ENCODE assay signal across 25 mouse cellular contexts in the genomic region with DNA sequence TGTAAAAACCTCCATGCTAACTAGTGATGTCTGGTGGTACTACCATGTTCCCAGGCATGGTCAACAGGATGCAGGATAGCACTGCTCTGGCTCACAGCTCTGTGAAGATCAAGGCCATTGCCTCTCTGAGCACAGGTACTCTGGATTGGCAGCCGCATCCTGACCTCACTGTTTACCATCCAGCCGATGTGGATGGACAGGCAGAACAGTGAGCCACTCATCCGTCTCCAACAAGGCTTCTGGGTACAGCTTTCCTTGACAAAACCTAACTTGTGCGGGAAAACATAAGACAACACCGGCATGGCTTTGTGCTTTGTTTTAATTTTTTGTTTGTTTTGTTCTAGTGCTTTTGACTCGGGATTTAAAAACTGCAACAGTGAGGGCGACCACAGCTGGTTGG. TPM values are rescaled to one million over a fixed set of nuclear protein-coding genes. Genes with fewer than 3 reads are reported as not detected.
"Had no signal": no experiment of that assay in that cellular context is flagged by ENCODE, and none has a peak within 500 bp of the region (broad histone marks: within the 10 kb centered on the region; RNA-seq: fewer than 3 reads in every experiment).

No protein-coding gene starts in this region.

- H3K27me3 ChIP-seq: midbrain, embryonic 12.5 days; neural tube, embryonic 13.5 days; neural tube, embryonic 15.5 days had no signal

- H3K4me3 ChIP-seq: midbrain, embryonic 10.5 days; midbrain, embryonic 12.5 days; myocyte; neural tube, embryonic 13.5 days; neural tube, embryonic 15.5 days had no signal

- DNase-seq: lung, adult 18-20 months; lung, embryonic 14.5 days; lung, postnatal 10 days; lung, postnatal 4 days; midbrain, embryonic 14.5 days; retina, postnatal 1 day; right cerebral cortex, adult 18-20 months; right cerebral cortex, postnatal 25 days; right cerebral cortex, postnatal 4 days; spleen, adult 18-20 months; thymus, adult 18-20 months; thymus, postnatal 14 days; thymus, postnatal 36 days had no signal

- H3K9ac ChIP-seq: liver, embryonic 14.5 days; lung, embryonic 14.5 days; midbrain, embryonic 12.5 days; neural tube, embryonic 13.5 days; neural tube, embryonic 15.5 days had no signal

- H3K27ac ChIP-seq: liver, embryonic 14.5 days; midbrain, embryonic 10.5 days; midbrain, embryonic 12.5 days; neural tube, embryonic 13.5 days; neural tube, embryonic 15.5 days had no signal

- H3K4me1 ChIP-seq: neural tube, embryonic 15.5 days had no signal

- ATAC-seq: midbrain, embryonic 16.5 days had no signal

- H3K4me2 ChIP-seq: lung, embryonic 14.5 days; midbrain, embryonic 12.5 days; neural tube, embryonic 13.5 days; neural tube, embryonic 15.5 days had no signal

- H3K9me3 ChIP-seq: midbrain, embryonic 10.5 days; midbrain, embryonic 12.5 days; neural tube, embryonic 13.5 days; neural tube, embryonic 15.5 days had no signal

RNA-seq across cellular contexts. Expression of a gene that starts 4.9 kb away (rescaled TPM):
- polyA plus RNA-seq: liver, embryonic 16.5 days had no signal

RNA-seq across cellular contexts. Expression of a gene that starts 25.7 kb away (rescaled TPM):
- total RNA-seq: megakaryocyte-erythroid progenitor cell, adult 5-6 weeks had no signal

RNA-seq across cellular contexts. Expression of a gene that starts 32.6 kb away (rescaled TPM):
- total RNA-seq: megakaryocyte-erythroid progenitor cell, adult 5-6 weeks had no signal

RNA-seq across cellular contexts. Expression of a gene that starts 57.0 kb away (rescaled TPM):
- total RNA-seq: megakaryocyte-erythroid progenitor cell, adult 5-6 weeks had no signal
- polyA plus RNA-seq: lung, embryonic 14.5 days; lung, embryonic 16.5 days; midbrain, embryonic 10.5 days; midbrain, embryonic 12.5 days; midbrain, embryonic 14.5 days; midbrain, embryonic 16.5 days; myocyte; neural tube, embryonic 11.5 days; neural tube, embryonic 13.5 days; neural tube, embryonic 15.5 days; stomach, embryonic 14.5 days had no signal
